Mouse (Mus musculus) C2C12 (cell line): ENCODE results near the gene Herc1. TPM values are rescaled to one million over a fixed set of nuclear protein-coding genes. Genes with fewer than 3 reads are reported as not detected.
"Not testable (repeated sequence)": the region's sequence is repeated elsewhere in the genome, so short reads cannot be mapped to it uniquely, and the experiment has no call there.

Source experiments
- H3K27me3 ChIP-seq: one replicate; pipeline ENCODE4 v1.6.1; 2011; ENCODE audit not compliant: control insufficient read depth, insufficient read depth, insufficient read length
- H3K36me3 ChIP-seq: one replicate; pipeline ENCODE4 v1.6.1; 2011; ENCODE audit not compliant: control insufficient read depth, insufficient read depth
- H3K4me3 ChIP-seq: one replicate; pipeline ENCODE4 v1.5.1; 2011; ENCODE audit warnings: mild to moderate bottlenecking, control low read depth; ENCODE audit not compliant: poor library complexity, insufficient read depth, severe bottlenecking
- H3K79me2 ChIP-seq: one replicate; pipeline ENCODE4 v1.6.1; 2011; ENCODE audit not compliant: control insufficient read depth, insufficient read depth
- H3K79me3 ChIP-seq: one replicate; pipeline ENCODE4 v1.6.1; 2011; ENCODE audit warnings: low read depth, control low read depth
- H3ac ChIP-seq: one replicate; pipeline ENCODE3; 2011; ENCODE audit warnings: low read depth; ENCODE audit not compliant: control insufficient read depth, insufficient read length
- CEBPB ChIP-seq: IDR thresholded peaks from one replicate; pipeline ENCODE4 v1.6.1; 2011; ENCODE audit warnings: low read depth, mild to moderate bottlenecking, control low read depth, moderate library complexity
- CTCF ChIP-seq: IDR thresholded peaks from one replicate; pipeline ENCODE4 v1.5.1; 2011; ENCODE audit not compliant: control insufficient read depth, insufficient read depth, insufficient read length
- FOSL1 ChIP-seq: IDR thresholded peaks from one replicate; pipeline ENCODE4 v1.8.0; 2011; ENCODE audit warnings: mild to moderate bottlenecking, low read length; ENCODE audit not compliant: poor library complexity, insufficient read depth, severe bottlenecking
- MAX ChIP-seq: IDR thresholded peaks from one replicate; pipeline ENCODE4 v1.6.1; 2011; ENCODE audit warnings: mild to moderate bottlenecking, control low read depth
- MYOD1 ChIP-seq: IDR thresholded peaks from one replicate; pipeline ENCODE4 v1.6.1; 2011; ENCODE audit warnings: low read depth; ENCODE audit not compliant: control insufficient read depth, insufficient read length
- MYOG ChIP-seq: IDR thresholded peaks from one replicate; pipeline ENCODE4 v1.6.1; 2011; ENCODE audit not compliant: control insufficient read depth, insufficient read length; ENCODE audit errors: extremely low read depth
- USF1 ChIP-seq: IDR thresholded peaks from one replicate; pipeline ENCODE4 v1.6.1; 2011; ENCODE audit warnings: low read depth, mild to moderate bottlenecking, control low read depth, moderate library complexity
- polyA plus RNA-seq: library from polyadenylated mRNA; unstranded; fragments of >200 nt; fragmentation: generic; extraction: Trizol; gene quantifications from one replicate; pipeline ENCODE4 v1.2.1, GENCODE M21; 2012; ENCODE audit warnings: missing spikeins

Gene Herc1
- polyA plus RNA-seq, 1 experiment, result 7.8 TPM

- H3K36me3 ChIP-seq, result peaks cover 20% of the 10 kb centered on the region
- peaks cover 41% of the 10 kb centered on the region for H3K79me2 ChIP-seq
- TF ChIP-seq CEBPB (no peak), FOSL1 (no peak), USF1 (no peak), MYOD1 (no peak), MAX (no peak), MYOG (no peak), CTCF (no peak)
- H3K27me3 ChIP-seq, result no peaks in the 10 kb centered on the region
- H3K79me3 ChIP-seq, result peaks cover 19% of the 10 kb centered on the region
- H3ac ChIP-seq, result no peak overlapping the region
- H3K4me3 ChIP-seq, result no peak overlapping the region
Observed at GRCm38 (mm10) chr9:66373432-66373831, 23.2 kb downstream of the Herc1 start.

GRCm38 (mm10) chr9:66374495-66375478 is 24.5 kb downstream of the Herc1 start:
- Histone ChIP-seq H3K4me3 (no peak overlapping the region), H3K36me3 (peaks cover 20% of the 10 kb centered on the region), H3ac (no peak overlapping the region), H3K79me2 (peaks cover 27% of the 10 kb centered on the region), H3K79me3 (peaks cover 11% of the 10 kb centered on the region), H3K27me3 (no peaks in the 10 kb centered on the region)
- TF ChIP-seq FOSL1 (no peak), CTCF (no peak), CEBPB (no peak), USF1 (no peak), MYOD1 (no peak), MYOG (no peak), MAX (no peak)

DNA sequence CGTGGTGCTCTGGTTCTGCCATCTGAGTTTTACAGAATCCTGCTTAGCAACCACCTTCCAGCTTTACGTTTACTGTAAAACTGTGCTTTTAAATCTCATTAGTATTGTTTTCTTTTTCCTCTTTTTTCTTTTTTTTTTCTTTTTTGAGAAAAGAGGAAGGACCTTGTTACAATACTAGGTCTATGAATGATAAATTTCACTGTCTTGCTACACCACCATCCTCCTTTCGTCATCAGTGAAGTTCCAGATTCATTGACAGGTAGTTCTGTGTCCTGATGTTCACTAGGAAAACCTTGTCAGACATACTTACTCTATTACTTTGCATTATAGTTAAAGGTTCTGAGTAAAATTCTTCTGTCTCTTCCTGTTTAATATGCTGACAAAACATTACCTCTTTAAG is 33.2 kb downstream of the Herc1 start:
- TF ChIP-seq MYOG, result no peak
- TF ChIP-seq FOSL1, result no peak
- no peak for TF ChIP-seq CTCF
- no peak for TF ChIP-seq MYOD1
- TF ChIP-seq USF1, result no peak
- TF ChIP-seq MAX, result no peak
- no peak for TF ChIP-seq CEBPB
- Histone ChIP-seq H3ac (no peak overlapping the region), H3K36me3 (peaks cover 5% of the 10 kb centered on the region), H3K4me3 (no peak overlapping the region), H3K27me3 (no peaks in the 10 kb centered on the region), H3K79me3 (no peaks in the 10 kb centered on the region), H3K79me2 (no peaks in the 10 kb centered on the region)

DNA sequence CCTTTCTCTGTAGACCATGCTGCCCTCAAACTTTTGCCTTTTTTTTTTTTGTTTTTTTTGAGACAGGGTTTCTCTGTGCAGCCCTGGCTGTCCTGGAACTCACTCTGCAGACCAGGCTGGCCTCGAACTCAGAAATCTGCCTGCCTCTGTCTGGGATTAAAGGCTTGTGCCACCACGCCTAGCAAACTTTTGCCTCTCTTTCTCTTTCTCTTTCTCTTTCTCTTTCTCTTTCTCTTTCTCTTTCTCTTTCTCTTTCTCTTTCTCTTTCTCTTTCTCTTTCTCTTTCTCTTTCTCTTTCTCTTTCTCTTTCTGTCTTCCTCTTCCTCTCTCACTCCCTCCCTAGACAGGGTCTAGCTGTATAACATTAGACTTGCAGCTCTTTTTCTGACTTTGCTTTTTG is 40.1 kb downstream of the Herc1 start:
- not testable (repeated sequence) for H3K79me3 ChIP-seq, H3K79me2 ChIP-seq, H3K27me3 ChIP-seq, H3ac ChIP-seq, H3K4me3 ChIP-seq
- H3K36me3 ChIP-seq, result peaks cover 26% of the 10 kb centered on the region

GRCm38 (mm10) chr9:66393304-66393703 is 43.1 kb downstream of the Herc1 start:
- no peak for TF ChIP-seq MYOD1
- TF ChIP-seq MAX, result no peak
- no peak for TF ChIP-seq FOSL1
- TF ChIP-seq USF1, result no peak
- no peak for TF ChIP-seq MYOG
- no peak for TF ChIP-seq CEBPB
- TF ChIP-seq CTCF, result no peak
- H3K4me3 ChIP-seq, result no peak overlapping the region
- no peak overlapping the region for H3ac ChIP-seq
- H3K79me2 ChIP-seq, result no peaks in the 10 kb centered on the region
- H3K27me3 ChIP-seq, result no peaks in the 10 kb centered on the region
- no peaks in the 10 kb centered on the region for H3K79me3 ChIP-seq
- peaks cover 44% of the 10 kb centered on the region for H3K36me3 ChIP-seq
